In the genomic region with DNA sequence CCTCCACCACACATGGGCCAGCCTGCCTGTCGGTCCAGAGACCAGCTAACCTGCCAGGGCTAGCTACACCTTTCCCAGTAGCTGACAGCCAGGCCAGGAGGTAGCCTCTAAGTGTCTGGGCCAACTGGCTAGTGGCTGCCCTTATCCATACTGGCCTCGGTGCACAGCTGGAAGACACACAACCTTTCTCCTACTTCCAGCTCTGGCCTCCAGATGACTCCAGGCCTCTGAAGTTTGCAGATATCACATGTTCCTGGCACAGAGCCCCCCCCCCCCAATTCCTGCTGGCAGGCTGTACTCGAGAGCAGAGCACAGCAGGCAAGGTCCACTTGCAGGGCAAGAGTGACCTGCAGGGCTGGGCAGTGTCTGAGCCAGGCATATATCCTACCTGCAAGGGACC, we compare ENCODE assay signal across 21 mouse cellular contexts. TPM values are rescaled to one million over a fixed set of nuclear protein-coding genes. Genes with fewer than 3 reads are reported as not detected.
DNase-seq lines count a peak whose midpoint lies in the region; ATAC-seq and TF ChIP-seq lines count a peak whose summit lies in the region.
"Had no signal": no experiment of that assay in that cellular context is flagged by ENCODE, and none has a peak within 500 bp of the region (broad histone marks: within the 10 kb centered on the region; RNA-seq: fewer than 3 reads in every experiment).

No protein-coding gene starts in this region.

- H3K27me3 ChIP-seq in heart, postnatal 0 days (ENCODE audit: control insufficient read depth, insufficient read depth, low read length) = no peaks in the 10 kb centered on the region
- no peaks in the 10 kb centered on the region for H3K27me3 ChIP-seq in liver, postnatal 0 days (ENCODE audit: insufficient read depth, low read length)
- H3K27me3 ChIP-seq in liver, embryonic 12.5 days (replicated peaks) = peaks cover 13% of the 10 kb centered on the region; the same call in 1 of the 2 replicates
- no peaks in the 10 kb centered on the region for H3K27me3 ChIP-seq in stomach, postnatal 0 days (ENCODE audit: control insufficient read depth, insufficient read depth, low read length)
- H3K27me3 ChIP-seq: hindbrain, embryonic 15.5 days; midbrain, embryonic 13.5 days had no signal

- TF ChIP-seq EP300 in heart, postnatal 0 days (IDR thresholded peaks at IDR 0.05; ENCODE audit: low read depth) = no peak
- no peak for TF ChIP-seq EP300 in liver, postnatal 0 days (IDR thresholded peaks at IDR 0.05; ENCODE audit: low read depth)
- no peak for TF ChIP-seq EP300 in stomach, postnatal 0 days (optimal IDR thresholded peaks at IDR 0.05)

- peak; percentile 75 for ATAC-seq in heart, postnatal 0 days (ENCODE audit: insufficient read depth, low read depth)
- ATAC-seq in liver, postnatal 0 days = peak; percentile 80
- no peak for ATAC-seq in liver, embryonic 12.5 days
- peak; percentile 37 for ATAC-seq in stomach, postnatal 0 days (ENCODE audit: low FRiP score, low TSS enrichment)
- ATAC-seq: forebrain, embryonic 16.5 days; intestine, embryonic 16.5 days; lung, postnatal 0 days; midbrain, embryonic 13.5 days had no signal

- H3K9me3 ChIP-seq in heart, postnatal 0 days (replicated peaks; ENCODE audit: control insufficient read depth, low read length) = no peaks in the 10 kb centered on the region
- H3K9me3 ChIP-seq in liver, postnatal 0 days (ENCODE audit: low read length) = no peaks in the 10 kb centered on the region
- no peaks in the 10 kb centered on the region for H3K9me3 ChIP-seq in liver, embryonic 12.5 days (replicated peaks)
- H3K9me3 ChIP-seq in stomach, postnatal 0 days (ENCODE audit: control insufficient read depth, low read length) = no peaks in the 10 kb centered on the region
- H3K9me3 ChIP-seq: hindbrain, embryonic 15.5 days; midbrain, embryonic 13.5 days had no signal

- peaks cover 11% of the 10 kb centered on the region for H3K4me1 ChIP-seq in heart, postnatal 0 days (ENCODE audit: control insufficient read depth, insufficient read depth)
- peaks cover 9% of the 10 kb centered on the region; the same call in 1 of the 2 replicates for H3K4me1 ChIP-seq in liver, postnatal 0 days (ENCODE audit: insufficient read depth)
- H3K4me1 ChIP-seq in liver, embryonic 12.5 days = peaks cover 12% of the 10 kb centered on the region
- no peaks in the 10 kb centered on the region for H3K4me1 ChIP-seq in stomach, postnatal 0 days (replicated peaks; ENCODE audit: control insufficient read depth, insufficient read depth)

- WGBS in heart, postnatal 0 days = 27% methylated on average over 3 of the region's 3 CpGs
- 63% methylated on average over 3 of the region's 3 CpGs for WGBS in liver, postnatal 0 days (ENCODE audit: insufficient replicate concordance)
- WGBS in liver, embryonic 12.5 days (ENCODE audit: insufficient replicate concordance) = 51% methylated on average over 3 of the region's 3 CpGs
- 46% methylated on average over 3 of the region's 3 CpGs for WGBS in stomach, postnatal 0 days

- no peak overlapping the region for H3K4me2 ChIP-seq in heart, postnatal 0 days (ENCODE audit: low read depth, low read length)
- H3K4me2 ChIP-seq in liver, postnatal 0 days (ENCODE audit: low read depth, low read length) = no peak overlapping the region
- no peak overlapping the region for H3K4me2 ChIP-seq in liver, embryonic 12.5 days
- no peak overlapping the region for H3K4me2 ChIP-seq in stomach, postnatal 0 days (replicated peaks; ENCODE audit: low read depth)
- H3K4me2 ChIP-seq: hindbrain, embryonic 15.5 days; midbrain, embryonic 13.5 days had no signal

- no peak overlapping the region for H3K4me3 ChIP-seq in heart, postnatal 0 days (ENCODE audit: low read depth, low read length)
- no peak overlapping the region for H3K4me3 ChIP-seq in liver, postnatal 0 days (ENCODE audit: low read depth, low read length)
- no peak overlapping the region for H3K4me3 ChIP-seq in liver, embryonic 12.5 days
- no peak overlapping the region for H3K4me3 ChIP-seq in stomach, postnatal 0 days (ENCODE audit: low read depth, low read length)
- H3K4me3 ChIP-seq: erythroblast, embryonic 14.5 days; hindbrain, embryonic 15.5 days; midbrain, embryonic 13.5 days had no signal

- peak overlapping the region; percentile 35 for H3K27ac ChIP-seq in heart, postnatal 0 days (ENCODE audit: low read depth)
- H3K27ac ChIP-seq in liver, postnatal 0 days (ENCODE audit: low read depth) = peak overlapping the region; percentile 16; the same call in 1 of the 2 replicates
- no peak overlapping the region for H3K27ac ChIP-seq in liver, embryonic 12.5 days
- no peak overlapping the region for H3K27ac ChIP-seq in stomach, postnatal 0 days (replicated peaks)
- H3K27ac ChIP-seq: hindbrain, embryonic 15.5 days; midbrain, embryonic 13.5 days had no signal

- no peak overlapping the region for H3K9ac ChIP-seq in heart, postnatal 0 days (replicated peaks; ENCODE audit: low read depth, low read length)
- H3K9ac ChIP-seq in liver, postnatal 0 days (replicated peaks) = no peak overlapping the region
- H3K9ac ChIP-seq in liver, embryonic 12.5 days = no peak overlapping the region
- no peak overlapping the region for H3K9ac ChIP-seq in stomach, postnatal 0 days (ENCODE audit: low read length)
- H3K9ac ChIP-seq: hindbrain, embryonic 15.5 days; midbrain, embryonic 13.5 days had no signal

- H3K36me3 ChIP-seq in heart, postnatal 0 days (replicated peaks; ENCODE audit: control insufficient read depth, insufficient read depth, low read length) = no peaks in the 10 kb centered on the region
- H3K36me3 ChIP-seq in liver, postnatal 0 days (replicated peaks; ENCODE audit: insufficient read depth, low read length) = no peaks in the 10 kb centered on the region
- no peaks in the 10 kb centered on the region for H3K36me3 ChIP-seq in liver, embryonic 12.5 days
- H3K36me3 ChIP-seq in stomach, postnatal 0 days (ENCODE audit: control insufficient read depth, insufficient read depth, low read length) = no peaks in the 10 kb centered on the region
- H3K36me3 ChIP-seq: hindbrain, embryonic 15.5 days; midbrain, embryonic 13.5 days had no signal

- DNase-seq in adrenal gland, postnatal 14 days = peak; percentile 34
- DNase-seq in adrenal gland, adult 18-20 months (ENCODE audit: low spot score in 2 of 2) = no peak
- no peak for DNase-seq in heart, postnatal 0 days (ENCODE audit: low spot score)
- no peak for DNase-seq in heart, adult 8-10 months (ENCODE audit: low spot score)
- peak; percentile 54 for DNase-seq in liver, postnatal 0 days
- DNase-seq in stomach, postnatal 0 days (ENCODE audit: low spot score) = no peak
- no peak for DNase-seq in testis, postnatal 14 days (ENCODE audit: low spot score)
- DNase-seq: adrenal gland, postnatal 25 days; cerebellum, adult 2 months; layer of hippocampus, adult 9-11 months; thymus, postnatal 4 days had no signal

- TF ChIP-seq CTCF in heart, postnatal 0 days (IDR thresholded peaks at IDR 0.05; ENCODE audit: low read depth) = no peak
- no peak for TF ChIP-seq CTCF in liver, postnatal 0 days (IDR thresholded peaks at IDR 0.05; ENCODE audit: low read depth)
- TF ChIP-seq CTCF in stomach, postnatal 0 days (IDR thresholded peaks at IDR 0.05; ENCODE audit: low read depth) = no peak

RNA-seq across cellular contexts. Expression of a gene that starts 23.9 kb away (rescaled TPM):
- 13.7 and 17.3 TPM in 2 replicates for total RNA-seq in adrenal gland, postnatal 14 days (2021)
- 10 to 100 TPM; 10.7 to 15.5 TPM for total RNA-seq in adrenal gland, adult 18-20 months (2021)
- 37.4 and 45.5 TPM in 2 replicates for total RNA-seq in heart, postnatal 0 days (2014; rRNA removed; ENCODE audit: low replicate concordance)
- polyA plus RNA-seq in heart, postnatal 0 days (2015; fragmentation: Nextera tagmentation; extraction: Ambion mirVana) = 16.5 and 25.4 TPM in 2 replicates
- 10 to 100 TPM in 3 of 4 experiments, 1 to 10 TPM in 1; 7.9 to 11.9 (median 11.1) TPM for total RNA-seq in heart, adult 8-10 months (2022)
- polyA plus RNA-seq in liver, postnatal 0 days (2015; fragmentation: Nextera tagmentation; extraction: Ambion mirVana) = 4.0 and 5.3 TPM in 2 replicates
- 9.2 and 10.6 TPM in 2 replicates for polyA plus RNA-seq in liver, embryonic 12.5 days (2016; fragmentation: Nextera tagmentation; extraction: Ambion mirVana)
- 9.8 and 11.3 TPM in 2 replicates for polyA plus RNA-seq in stomach, postnatal 0 days (2015; fragmentation: Nextera tagmentation; extraction: Ambion mirVana)

RNA-seq across cellular contexts. Expression of a gene that starts 54.4 kb away (rescaled TPM):
- 3.5 and 3.9 TPM in 2 replicates for total RNA-seq in adrenal gland, postnatal 14 days (2021)
- total RNA-seq in adrenal gland, adult 18-20 months (2021) = 1 to 10 TPM; 3.9 to 6.2 TPM
- 2.5 and 3.8 TPM in 2 replicates for total RNA-seq in heart, postnatal 0 days (2014; rRNA removed; ENCODE audit: low replicate concordance)
- 0.85 and 0.89 TPM in 2 replicates for polyA plus RNA-seq in heart, postnatal 0 days (2015; fragmentation: Nextera tagmentation; extraction: Ambion mirVana)
- 1 to 10 TPM; 3.3 to 5.6 (median 4.7) TPM for total RNA-seq in heart, adult 8-10 months (2022)
- polyA plus RNA-seq in liver, postnatal 0 days (2015; fragmentation: Nextera tagmentation; extraction: Ambion mirVana) = 0.31 and 0.50 TPM in 2 replicates
- 0.56 and 1.0 TPM in 2 replicates for polyA plus RNA-seq in liver, embryonic 12.5 days (2016; fragmentation: Nextera tagmentation; extraction: Ambion mirVana)
- polyA plus RNA-seq in stomach, postnatal 0 days (2015; fragmentation: Nextera tagmentation; extraction: Ambion mirVana) = 1.4 and 1.9 TPM in 2 replicates
- total RNA-seq: megakaryocyte progenitor cell, adult 5-6 weeks; MEL; neutrophil, adult 5-6 weeks had no signal
- polyA plus RNA-seq: erythroblast, embryonic 14.5 days had no signal

RNA-seq across cellular contexts. Expression of a gene that starts 55.1 kb away (rescaled TPM):
- total RNA-seq in adrenal gland, postnatal 14 days (2021) = 1.1 and 1.2 TPM in 2 replicates
- 1 to 10 TPM in 1 of 2 experiments, under 1 TPM in 1; 0.89 to 1.7 TPM for total RNA-seq in adrenal gland, adult 18-20 months (2021)
- 0.73 and 0.88 TPM in 2 replicates for total RNA-seq in heart, postnatal 0 days (2014; rRNA removed; ENCODE audit: low replicate concordance)
- polyA plus RNA-seq in heart, postnatal 0 days (2015; fragmentation: Nextera tagmentation; extraction: Ambion mirVana) = 0.40 and 0.55 TPM in 2 replicates
- total RNA-seq in heart, adult 8-10 months (2022) = under 1 TPM; 0.32 to 0.87 (median 0.75) TPM
- 0.20 and 0.23 TPM in 2 replicates for polyA plus RNA-seq in liver, postnatal 0 days (2015; fragmentation: Nextera tagmentation; extraction: Ambion mirVana)
- polyA plus RNA-seq in liver, embryonic 12.5 days (2016; fragmentation: Nextera tagmentation; extraction: Ambion mirVana) = 0.45 and 0.72 TPM in 2 replicates
- 28.6 and 28.9 TPM in 2 replicates for polyA plus RNA-seq in stomach, postnatal 0 days (2015; fragmentation: Nextera tagmentation; extraction: Ambion mirVana)

Comparison
In these comparisons a context has a peak if more than half of its experiments do, and no peak if none do; other contexts are left out.
1. DNase-seq: peak in adrenal gland, postnatal 14 days (single experiment) and liver, postnatal 0 days (single experiment); none in adrenal gland, adult 18-20 months (0 of 2), heart, postnatal 0 days (single experiment), heart, adult 8-10 months (single experiment), stomach, postnatal 0 days (single experiment) and testis, postnatal 14 days (single experiment).
2. H3K27ac ChIP-seq: peak in heart, postnatal 0 days (single experiment) and liver, postnatal 0 days (single experiment); none in liver, embryonic 12.5 days (single experiment) and stomach, postnatal 0 days (single experiment).